Mouse (Mus musculus) liver, embryonic 14.5 days (tissue): Measurements from ENCODE around the gene Rab42. TPM values are rescaled to one million over a fixed set of nuclear protein-coding genes. Genes with fewer than 3 reads are reported as not detected.
"Not testable (repeated sequence)": the region's sequence is repeated elsewhere in the genome, so short reads cannot be mapped to it uniquely, and the experiment has no call there.

Source experiments
- ATAC-seq: fragments of 200-750 bp; cut with Nextera tagmentation; 2 replicates; pipeline ENCODE4 v1.8.0; 2017; ENCODE audit warnings: moderate number of reproducible peaks, mild to moderate bottlenecking, moderate library complexity; ENCODE audit not compliant: insufficient read depth
- DNase-seq, 3 experiments: peaks; one replicate each; pipeline ENCODE4 v3.0.0-alpha.2; 2012 to 2013; ENCODE audit warnings: low read depth in 3 of 3, low spot score in 3 of 3
- H3K27ac ChIP-seq: fragments of 300-500 bp; sonication (generic); 2 replicates; pipeline ENCODE4 v1.5.1; 2014; ENCODE audit warnings: moderate library complexity, mild to moderate bottlenecking, control low read depth, inconsistent platforms
- H3K27me3 ChIP-seq: fragments of 300-500 bp; sonication (generic); 2 replicates; pipeline ENCODE4 v1.6.1; 2014; ENCODE audit warnings: mild to moderate bottlenecking, low read length, moderate library complexity; ENCODE audit not compliant: control insufficient read depth, insufficient read depth
- H3K36me3 ChIP-seq: fragments of 300-500 bp; sonication (generic); replicated peaks from 2 replicates; pipeline ENCODE4 v1.6.1; 2014; ENCODE audit warnings: low read depth; ENCODE audit not compliant: control insufficient read depth, insufficient read depth
- H3K4me1 ChIP-seq, 2 experiments: fragments of 200-500 bp in 1 of 2; fragments of 300-500 bp in 1 of 2; sonication (generic) in 1 of 2; replicated peaks; 2 replicates each; pipeline ENCODE4 v1.6.1; 2012 to 2014; ENCODE audit warnings: antibody characterized with exemption in 1 of 2, inconsistent platforms in 1 of 2, low read length in 1 of 2; ENCODE audit not compliant: control insufficient read depth in 2 of 2, insufficient read depth in 2 of 2
- H3K4me2 ChIP-seq: fragments of 300-500 bp; sonication (generic); 2 replicates; pipeline ENCODE4 v1.6.1; 2014; ENCODE audit warnings: low read depth, mild to moderate bottlenecking, control low read depth, moderate library complexity
- H3K4me3 ChIP-seq, 2 experiments: fragments of 200-500 bp in 1 of 2; fragments of 300-500 bp in 1 of 2; sonication (generic) in 1 of 2; 2 replicates each; pipeline ENCODE4 v1.5.1; 2012 to 2014; ENCODE audit warnings: low read depth in 2 of 2, low read length in 2 of 2, mild to moderate bottlenecking in 2 of 2, control low read depth in 1 of 2, inconsistent platforms in 1 of 2, moderate library complexity in 1 of 2; ENCODE audit not compliant: insufficient read depth in 1 of 2
- H3K9ac ChIP-seq: fragments of 300-500 bp; sonication (generic); replicated peaks from 2 replicates; pipeline ENCODE4 v1.6.1; 2014; ENCODE audit warnings: mild to moderate bottlenecking, control low read depth, moderate library complexity
- H3K9me3 ChIP-seq: fragments of 300-500 bp; sonication (generic); 2 replicates; pipeline ENCODE4 v1.6.1; 2016; ENCODE audit warnings: low read length, mixed read lengths; ENCODE audit not compliant: control insufficient read depth
- CTCF ChIP-seq: IDR thresholded peaks from 2 replicates; pipeline ENCODE4 v1.5.1; 2016; ENCODE audit warnings: antibody characterized with exemption, low read depth, control low read depth
- EP300 ChIP-seq: IDR thresholded peaks from 2 replicates; pipeline ENCODE4 v1.6.1; 2016; ENCODE audit warnings: antibody characterized with exemption, low read depth
- WGBS: fragments of 180-500 bp; shearing (Covaris S2); extraction: QIAGEN DNeasy Blood & Tissue Kit; methylation state at CpG from one replicate; pipeline ENCODE4 v1.1.7; 2014; ENCODE audit not compliant: insufficient replicate concordance; 5-methylcytosine and 5-hydroxymethylcytosine counted together
- polyA plus RNA-seq, 2 experiments: library from polyadenylated mRNA; depleted of rRNA in 1 of 2; stranded (reverse) in 1 of 2; unstranded in 1 of 2; fragments of >200 nt; fragmentation: Nextera tagmentation in 1 of 2; extraction: Ambion mirVana in 1 of 2; gene quantifications; 2 replicates each; pipeline versions ENCODE4 v1.2.1 to v1.2.3; 2012 to 2014

Rab42 gene
- polyA plus RNA-seq, 2 experiments, result 0.27 to 0.33 TPM

DNA sequence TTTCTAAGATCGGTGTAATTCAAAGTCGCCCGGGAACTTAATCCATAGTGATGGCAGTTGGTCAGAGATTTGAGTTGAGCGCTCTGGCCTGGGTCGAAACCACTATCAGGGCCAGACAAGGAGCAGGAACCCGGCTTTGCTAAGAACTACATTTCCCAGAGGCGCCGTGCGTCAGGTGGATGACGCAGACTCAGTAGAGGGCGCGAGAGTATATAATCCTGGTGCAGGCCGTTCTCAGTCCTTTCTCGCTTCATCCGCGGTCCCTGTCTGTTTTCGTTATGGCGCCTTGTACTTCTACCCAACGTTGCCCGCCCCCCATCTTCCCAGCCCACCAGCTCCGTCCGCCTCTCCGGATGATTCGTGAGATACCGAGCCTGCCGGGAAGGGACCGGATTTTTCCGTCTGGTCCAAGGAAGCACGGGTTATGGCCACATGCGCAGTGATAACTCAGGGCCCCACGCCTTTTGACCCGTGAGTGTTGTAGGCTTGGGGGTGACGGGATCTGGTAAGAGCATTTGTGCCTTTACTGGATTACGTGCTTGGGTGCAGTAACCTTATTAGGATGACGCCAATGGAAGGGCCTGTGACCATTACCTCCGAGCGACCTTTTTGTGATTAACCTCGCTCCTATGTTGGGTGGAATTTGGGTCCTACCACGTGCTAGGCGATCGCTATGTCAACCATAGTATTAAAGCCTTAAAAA is 5.4 kb upstream of the Rab42 start:
- DNase-seq (peak; percentile 80 to 86 (median 81)), ATAC-seq (peak; percentile 83)
- no peaks in the 10 kb centered on the region for H3K27me3 ChIP-seq
- peaks cover 3 to 22% of the 10 kb centered on the region in 2 experiments; a peak in 3 of 4 replicates for H3K4me1 ChIP-seq
- WGBS, result under 1% methylated on average over 41 of the region's 41 CpGs
- peak overlapping the region; percentile 75 for H3K27ac ChIP-seq
- H3K36me3 ChIP-seq, result peaks cover 20% of the 10 kb centered on the region
- H3K9ac ChIP-seq, result peak overlapping the region; percentile 88
- no peaks in the 10 kb centered on the region for H3K9me3 ChIP-seq
- H3K4me2 ChIP-seq, result peak overlapping the region; percentile 72
- TF ChIP-seq CTCF, result 0 out of 2 replicates have a peak, but pooled peaks have one; percentile 21
- peak; percentile 44 for TF ChIP-seq EP300
- H3K4me3 ChIP-seq, result peak overlapping the region; percentile 79 to 86

DNA sequence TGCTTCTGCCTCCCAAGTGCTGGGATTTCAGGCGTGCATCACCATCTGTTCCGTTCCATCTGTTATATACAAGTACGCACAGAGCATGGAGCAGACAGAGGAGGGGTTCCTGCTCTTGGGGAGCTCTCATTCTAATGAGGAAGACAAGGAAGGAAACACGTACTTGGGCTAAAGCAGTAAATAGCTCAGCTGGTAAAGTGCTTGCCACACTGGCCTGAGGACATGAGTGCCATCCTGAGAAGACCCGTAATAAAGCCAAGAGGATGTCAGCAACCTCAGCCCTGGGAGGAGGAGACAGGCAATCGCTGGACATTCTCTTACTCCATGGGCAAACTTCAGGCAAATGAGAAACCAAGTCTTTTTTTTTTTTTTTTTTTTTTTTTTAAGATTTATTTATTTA is 2.8 kb upstream of the Rab42 start:
- H3K4me3 ChIP-seq, result no peak overlapping the region
- H3K9me3 ChIP-seq, result no peaks in the 10 kb centered on the region
- DNase-seq (no peak), ATAC-seq (no peak)
- H3K27ac ChIP-seq, result no peak overlapping the region
- H3K36me3 ChIP-seq, result peaks cover 18% of the 10 kb centered on the region
- H3K4me2 ChIP-seq, result no peak overlapping the region
- peaks cover 6 to 27% of the 10 kb centered on the region in 2 experiments; a peak in 3 of 4 replicates for H3K4me1 ChIP-seq
- no peak overlapping the region for H3K9ac ChIP-seq
- WGBS, result 54% methylated on average over 6 of the region's 6 CpGs
- H3K27me3 ChIP-seq, result no peaks in the 10 kb centered on the region
- TF ChIP-seq EP300 (no peak), CTCF (no peak)

DNA sequence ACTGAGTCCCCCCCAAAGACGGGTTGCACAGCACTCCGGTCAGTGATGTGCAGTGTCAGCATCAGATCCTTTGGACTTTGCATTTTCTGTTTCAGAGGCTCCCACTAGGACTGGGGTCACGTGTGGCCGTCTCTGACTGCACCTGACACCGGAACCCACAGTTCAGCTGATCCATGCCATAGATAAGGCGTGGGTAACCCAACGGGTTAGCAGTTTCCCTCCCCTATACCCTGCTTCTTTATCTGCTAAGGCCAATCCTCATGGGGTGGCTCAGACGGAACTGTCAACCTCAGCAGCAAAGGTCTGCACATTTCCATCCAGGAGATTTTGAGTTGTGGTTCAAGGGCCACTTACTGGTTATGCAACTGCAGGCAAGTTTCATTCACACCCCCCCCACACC is 2.1 kb upstream of the Rab42 start:
- Histone ChIP-seq H3K4me1 (peaks cover 6 to 24% of the 10 kb centered on the region in 2 experiments; a peak in 3 of 4 replicates), H3K36me3 (peaks cover 11% of the 10 kb centered on the region), H3K9ac (no peak overlapping the region), H3K4me2 (no peak overlapping the region), H3K27ac (no peak overlapping the region), H3K4me3 (no peak overlapping the region), H3K9me3 (no peaks in the 10 kb centered on the region), H3K27me3 (no peaks in the 10 kb centered on the region)
- no peak for DNase-seq
- no peak for ATAC-seq
- 19% methylated on average over 8 of the region's 8 CpGs for WGBS
- TF ChIP-seq CTCF (no peak), EP300 (no peak)

DNA sequence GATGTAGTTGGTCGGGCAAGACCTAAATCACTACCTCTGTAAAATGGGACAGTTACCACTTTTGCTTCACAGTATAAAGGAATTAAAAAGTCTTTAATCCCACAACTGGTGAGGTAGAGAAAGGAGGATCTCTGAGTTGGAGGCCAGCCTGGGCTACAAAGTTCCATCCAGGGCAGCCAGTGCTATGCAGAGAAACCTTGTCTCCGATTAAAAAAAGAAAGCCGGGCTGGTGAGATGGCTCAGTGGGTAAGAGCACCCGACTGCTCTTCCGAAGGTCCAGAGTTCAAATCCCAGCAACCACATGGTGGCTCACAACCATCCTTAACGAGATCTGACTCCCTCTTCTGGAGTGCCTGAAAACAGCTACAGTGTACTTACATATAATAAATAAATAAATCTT is 299 bp upstream of the Rab42 start:
- Histone ChIP-seq H3K4me1 (peaks cover 3 to 15% of the 10 kb centered on the region in 2 experiments; a peak in 3 of 4 replicates), H3K4me3 (peak overlapping the region; percentile 55 to 64; a peak in 2 of 4 replicates), H3K4me2 (peak overlapping the region; percentile 78), H3K9ac (peak overlapping the region; percentile 65; the same call in 1 of the 2 replicates)
- not testable (repeated sequence) for ATAC-seq, H3K36me3 ChIP-seq, H3K27me3 ChIP-seq, DNase-seq, H3K9me3 ChIP-seq, H3K27ac ChIP-seq
- 38% methylated on average over 6 of the region's 6 CpGs for WGBS

DNA sequence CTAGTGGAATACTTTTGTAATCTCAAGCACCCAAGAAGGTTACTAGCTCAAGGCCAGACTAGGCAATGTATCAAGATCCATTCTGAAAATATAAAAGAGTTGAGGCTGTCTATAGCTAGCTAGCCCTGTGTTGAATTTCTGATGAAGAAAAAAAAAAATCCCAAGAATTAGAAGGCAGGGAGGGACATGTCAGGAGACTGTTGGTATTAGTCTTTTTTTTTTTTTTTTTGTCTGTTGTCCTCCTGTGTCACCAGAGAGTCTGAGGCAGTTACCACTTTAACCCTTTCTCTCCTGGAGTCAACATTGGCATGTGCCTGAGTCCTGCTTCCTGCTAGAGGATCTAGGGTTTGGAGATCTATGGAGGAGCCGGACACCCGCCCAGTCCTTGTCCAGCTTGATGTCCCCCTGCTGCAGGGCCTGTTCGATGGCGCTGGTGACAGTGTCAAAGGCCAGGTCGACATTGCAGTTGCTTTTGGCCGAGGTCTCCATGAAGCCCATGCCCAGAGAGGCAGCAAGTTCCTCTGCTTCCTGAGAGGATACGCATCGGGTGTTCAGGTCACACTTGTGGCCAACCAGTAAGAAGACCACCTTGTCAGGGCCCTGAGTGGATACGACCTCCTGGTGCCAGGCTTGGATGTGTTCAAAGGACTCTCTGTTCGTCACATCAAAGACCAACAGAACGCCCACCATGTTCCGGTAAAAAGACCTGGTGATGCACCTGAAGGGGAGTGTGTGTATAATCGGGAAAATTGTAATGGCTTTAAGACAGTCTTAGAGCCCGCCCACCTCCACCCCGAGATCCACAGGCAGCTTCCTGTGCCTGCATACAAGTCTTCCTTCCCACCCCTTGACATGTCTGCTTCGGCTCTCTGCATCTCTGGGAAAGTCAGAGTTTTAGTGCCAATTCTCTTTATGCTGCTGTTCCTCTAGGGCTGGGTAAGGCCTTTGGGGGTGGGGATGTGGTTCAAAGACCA is 933 bp downstream of the Rab42 start:
- H3K4me1 ChIP-seq, result peaks cover 3 to 15% of the 10 kb centered on the region in 2 experiments; a peak in 3 of 4 replicates
- DNase-seq (no peak), ATAC-seq (no peak)
- no peaks in the 10 kb centered on the region for H3K27me3 ChIP-seq
- H3K9me3 ChIP-seq, result no peaks in the 10 kb centered on the region
- TF ChIP-seq EP300, result no peak
- no peak for TF ChIP-seq CTCF
- peak overlapping the region; percentile 78 for H3K4me2 ChIP-seq
- H3K27ac ChIP-seq, result no peak overlapping the region
- 56% methylated on average over 16 of the region's 16 CpGs for WGBS
- peak overlapping the region; percentile 55 to 64 for H3K4me3 ChIP-seq
- no peaks in the 10 kb centered on the region for H3K36me3 ChIP-seq
- peak overlapping the region; percentile 65 for H3K9ac ChIP-seq
